Mouse (Mus musculus) neutrophil, adult 5-6 weeks (primary cell): ENCODE data around the gene Atoh7. TPM values are rescaled to one million over a fixed set of nuclear protein-coding genes. Genes with fewer than 3 reads are reported as not detected.

Source experiments
- ATAC-seq: fragments of 151-379, 151-347 bp; 2 replicates; pipeline ENCODE4 v1.8.0; 2017; ENCODE audit warnings: mild to moderate bottlenecking, moderate TSS enrichment; ENCODE audit not compliant: insufficient number of reproducible peaks, poor library complexity, low FRiP score, severe bottlenecking; ENCODE audit errors: extremely low read depth
- total RNA-seq: library from RNA; stranded (forward); fragments of 200-1000 nt; gene quantifications from 2 replicates; pipeline ENCODE4 v1.2.3, GENCODE M21; 2017

Gene Atoh7
- total RNA-seq, 1 experiment from 2014 or later: not detected

DNA sequence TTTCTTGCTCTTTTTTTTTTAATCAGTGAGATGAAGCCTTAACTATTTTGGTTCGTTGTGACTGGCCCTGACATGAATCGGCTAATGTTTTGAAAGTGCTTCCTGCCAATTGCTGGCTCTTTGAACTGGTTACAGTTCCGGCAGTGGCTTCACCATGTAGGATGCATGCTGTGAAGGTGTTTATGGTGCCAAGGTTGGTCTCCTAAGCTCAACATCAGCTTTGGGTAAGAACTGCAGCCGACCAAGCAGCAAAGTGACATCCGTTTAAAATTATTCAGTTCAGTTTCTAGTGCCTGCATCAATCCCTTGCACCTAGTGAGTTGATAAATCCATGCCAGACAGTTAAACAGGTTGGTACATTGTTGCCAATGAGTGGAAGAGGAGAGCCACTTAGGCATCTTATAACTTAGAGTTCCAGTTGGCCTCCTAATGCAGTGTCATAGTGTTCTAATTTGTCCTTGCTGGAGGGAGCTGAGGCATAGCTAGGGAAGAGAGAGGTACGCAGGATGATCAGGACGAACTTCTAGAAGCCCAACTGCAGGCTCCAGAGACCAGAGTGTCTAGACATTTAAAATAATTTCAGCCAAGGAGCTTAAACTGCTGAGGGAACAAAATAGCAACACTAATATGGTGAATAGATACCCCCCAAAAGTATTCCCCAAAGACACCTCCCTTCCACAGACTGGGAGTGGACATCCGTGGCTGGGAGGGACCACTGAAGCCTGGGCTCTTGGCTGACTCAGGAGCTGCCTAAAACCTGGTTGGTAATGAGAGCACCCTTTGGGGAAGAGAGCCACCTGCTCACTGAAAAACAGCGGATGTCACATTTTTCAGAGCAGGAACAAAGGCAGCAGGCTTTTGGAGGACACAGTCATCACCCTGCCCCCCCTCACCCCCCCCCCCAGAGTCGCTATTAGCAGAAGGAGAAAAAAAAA lies 6.6 kb upstream of the Atoh7 start:
- ATAC-seq: no peak

DNA sequence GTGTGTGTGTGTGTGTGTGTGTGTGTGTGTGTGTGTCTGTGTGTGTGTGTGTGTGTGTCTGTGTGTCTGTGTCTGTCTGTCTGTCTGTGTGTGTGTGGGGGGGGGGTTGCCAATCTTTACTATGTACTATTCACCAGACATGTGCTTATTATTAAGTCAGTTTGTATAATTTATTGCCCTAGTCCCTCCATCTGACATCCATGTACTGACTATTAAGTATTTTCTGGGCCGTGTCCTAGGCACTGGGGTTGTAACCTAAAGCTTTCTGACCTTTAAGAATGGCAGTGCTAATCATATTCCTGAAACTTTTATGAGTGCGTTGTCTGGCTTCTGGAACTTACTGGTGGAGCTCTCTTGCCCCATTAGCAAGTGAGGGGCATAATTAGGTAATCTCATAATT lies 2.7 kb upstream of the Atoh7 start:
- no peak for ATAC-seq

DNA sequence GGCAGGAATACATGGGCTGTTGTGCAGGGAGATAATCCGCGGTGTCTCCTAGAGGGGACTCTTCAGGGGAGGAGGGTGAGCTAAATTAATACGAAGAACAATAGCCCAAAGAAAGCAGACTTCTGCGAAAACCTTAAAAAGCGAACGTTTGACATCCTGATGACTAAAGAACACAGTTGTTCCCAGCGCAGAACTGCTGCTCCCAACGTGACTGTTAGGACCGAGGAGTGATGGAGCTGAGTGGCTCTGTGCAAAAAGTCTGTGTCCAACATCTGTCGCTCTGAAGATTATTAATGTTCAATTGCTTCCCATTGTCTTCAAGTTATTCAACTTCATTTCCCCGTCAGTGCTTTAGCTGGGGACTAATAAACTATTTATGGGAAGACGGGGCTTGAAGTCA lies 1.3 kb upstream of the Atoh7 start:
- no peak for ATAC-seq

DNA sequence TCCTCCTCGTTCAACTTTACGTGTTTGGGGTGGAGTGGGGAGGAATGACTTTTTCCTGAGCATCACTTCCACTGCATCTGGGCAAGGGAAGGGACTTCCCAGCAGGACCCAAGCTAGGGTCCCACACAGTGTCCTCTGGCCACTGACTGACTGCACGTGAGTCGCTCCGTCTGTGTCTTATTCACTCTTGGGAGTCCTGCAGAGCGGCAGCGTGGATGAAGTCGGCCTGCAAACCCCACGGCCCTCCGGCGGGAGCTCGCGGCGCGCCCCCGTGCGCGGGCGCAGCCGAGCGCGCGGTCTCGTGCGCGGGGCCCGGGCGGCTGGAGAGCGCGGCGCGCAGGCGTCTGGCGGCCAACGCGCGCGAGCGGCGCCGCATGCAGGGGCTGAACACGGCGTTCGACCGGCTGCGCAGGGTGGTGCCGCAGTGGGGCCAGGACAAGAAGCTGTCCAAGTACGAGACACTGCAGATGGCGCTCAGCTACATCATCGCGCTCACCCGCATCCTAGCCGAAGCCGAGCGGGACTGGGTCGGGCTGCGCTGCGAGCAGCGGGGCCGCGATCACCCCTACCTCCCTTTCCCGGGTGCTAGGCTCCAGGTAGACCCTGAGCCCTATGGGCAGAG lies 601 bp downstream of the Atoh7 start:
- no peak for ATAC-seq

DNA sequence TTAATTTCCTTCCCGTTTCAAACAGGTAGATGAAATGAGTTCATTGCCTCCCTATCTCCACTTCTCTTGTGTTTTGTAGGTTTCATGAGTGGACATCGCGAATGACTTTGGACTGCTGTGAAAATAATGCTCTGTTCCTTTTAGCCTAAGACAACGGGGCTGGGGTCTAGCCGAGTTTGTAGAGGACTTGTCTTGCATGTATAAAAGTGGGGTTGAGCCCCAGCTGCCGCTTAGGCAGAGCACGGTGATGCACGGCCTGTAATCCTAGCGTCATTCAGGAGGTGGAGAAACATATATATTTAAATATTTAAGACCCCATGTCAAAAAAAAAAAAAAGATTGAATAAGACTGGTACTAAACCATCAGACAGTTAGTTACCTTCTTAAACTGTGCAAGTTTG lies 1.2 kb downstream of the Atoh7 start:
- no peak for ATAC-seq

DNA sequence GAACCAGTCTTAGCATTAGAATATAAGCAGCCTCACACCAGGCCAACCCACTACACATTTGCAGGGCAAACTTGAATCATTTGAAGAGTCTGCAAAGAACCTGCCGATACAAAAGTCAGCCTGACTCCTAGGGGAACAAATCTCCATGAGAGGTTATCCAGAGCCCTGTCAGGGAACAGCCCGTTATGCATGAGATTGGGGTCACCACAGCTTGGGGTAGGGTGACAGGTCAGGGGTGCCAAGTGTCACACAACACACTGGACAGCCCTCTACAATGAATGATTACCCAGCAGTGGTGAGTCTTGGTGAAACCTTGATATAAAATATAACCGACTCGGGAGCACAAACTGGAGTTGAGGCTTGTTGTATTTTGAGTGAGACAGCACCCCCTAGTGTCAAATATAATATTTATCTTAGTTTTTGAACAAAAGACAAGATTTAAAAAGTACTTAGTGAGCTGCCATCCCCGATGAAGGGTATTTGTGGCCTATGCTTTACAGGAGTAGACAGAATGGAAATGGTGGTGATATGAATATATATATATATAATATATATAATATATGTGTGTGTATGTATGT lies 13.7 kb downstream of the Atoh7 start:
- ATAC-seq: 0 out of 2 replicates have a peak, but pooled peaks have one; percentile 33

DNA sequence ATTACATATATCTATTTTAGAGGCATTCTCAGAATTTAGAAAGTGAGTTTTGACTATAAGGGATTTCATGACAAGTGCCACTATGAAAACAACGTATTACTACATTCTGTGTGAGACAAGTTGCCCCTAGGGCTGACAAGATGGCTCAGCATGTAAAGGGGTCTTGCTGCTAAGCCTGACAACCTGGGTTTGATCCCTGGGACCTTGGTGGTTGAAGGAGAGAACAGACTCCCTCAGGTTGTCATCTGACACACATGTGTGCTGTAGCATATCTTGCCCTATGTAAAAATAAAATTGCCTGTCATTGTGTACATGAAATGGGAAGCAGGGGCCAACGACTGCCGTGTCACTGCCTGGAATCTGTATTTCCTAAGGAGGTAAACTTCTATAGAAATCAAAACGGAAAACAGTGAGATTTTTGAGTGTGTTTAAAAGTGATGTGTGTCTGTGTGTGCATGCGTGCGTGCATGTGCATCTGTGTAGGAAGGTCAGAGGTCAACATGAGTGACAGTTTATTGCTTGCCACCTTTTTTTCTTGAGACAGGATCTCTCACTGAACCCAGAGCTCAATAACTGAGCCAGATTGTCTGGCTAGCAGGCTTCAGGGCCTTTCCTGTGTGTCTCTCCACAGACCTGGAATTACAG lies 14.4 kb downstream of the Atoh7 start:
- ATAC-seq: no peak

DNA sequence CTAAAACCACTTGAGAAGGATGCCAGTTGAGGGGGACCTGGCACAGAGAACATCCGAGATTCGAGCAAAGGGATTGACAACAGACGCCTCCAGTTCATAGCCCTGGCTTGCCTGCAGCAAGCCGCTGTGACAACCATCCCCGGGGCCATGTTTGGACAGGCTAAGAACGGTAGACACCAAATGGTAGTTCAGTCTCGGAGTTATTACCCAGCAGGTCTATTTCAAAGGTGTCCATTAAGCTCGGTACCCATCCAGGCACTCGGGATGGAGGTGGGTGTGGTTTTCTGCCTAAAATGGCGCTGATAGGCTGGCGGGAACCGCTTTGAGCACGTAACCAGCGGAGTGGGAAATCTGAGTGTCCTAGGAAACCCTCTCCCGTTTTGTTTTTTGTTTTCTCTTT lies 16.4 kb downstream of the Atoh7 start:
- ATAC-seq: no peak

DNA sequence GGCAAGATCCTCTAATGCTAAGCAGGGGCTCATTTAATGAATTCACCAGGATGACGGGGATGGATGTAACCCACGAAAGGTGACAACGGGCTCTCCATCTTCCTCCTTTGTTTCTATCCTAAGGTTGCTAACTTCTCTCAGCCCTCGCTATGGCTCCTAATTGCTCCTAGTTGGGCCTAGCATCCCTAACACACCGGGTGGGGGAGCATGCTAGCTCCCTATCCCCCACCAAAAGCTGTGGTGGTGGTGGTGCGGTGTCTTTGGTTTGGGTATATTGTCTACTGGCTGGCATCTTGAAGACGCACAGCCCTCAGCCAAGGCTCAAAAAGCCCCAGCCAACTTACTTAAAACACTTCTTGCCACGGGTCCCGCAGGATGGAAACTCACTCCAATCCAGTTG lies 16.9 kb downstream of the Atoh7 start:
- no peak for ATAC-seq

DNA sequence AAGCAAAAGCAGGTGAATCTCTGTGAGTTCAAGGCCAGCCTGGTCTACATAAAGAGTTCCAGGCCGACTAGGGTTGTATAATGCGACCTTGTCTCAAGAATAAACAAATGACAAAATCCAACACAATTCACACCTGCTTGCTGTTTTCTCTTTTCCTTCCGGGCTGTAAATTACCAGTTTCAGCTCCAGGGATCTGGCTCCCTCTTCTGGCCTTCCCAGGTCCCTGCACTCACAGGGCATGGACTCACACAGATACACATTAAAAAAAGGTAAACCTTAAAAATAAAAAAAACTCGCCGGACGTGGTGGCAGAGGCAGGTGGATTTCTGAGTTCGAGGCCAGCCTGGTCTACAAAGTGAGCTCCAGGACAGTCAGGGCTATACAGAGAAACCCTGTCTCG lies 18.1 kb downstream of the Atoh7 start:
- no peak for ATAC-seq

DNA sequence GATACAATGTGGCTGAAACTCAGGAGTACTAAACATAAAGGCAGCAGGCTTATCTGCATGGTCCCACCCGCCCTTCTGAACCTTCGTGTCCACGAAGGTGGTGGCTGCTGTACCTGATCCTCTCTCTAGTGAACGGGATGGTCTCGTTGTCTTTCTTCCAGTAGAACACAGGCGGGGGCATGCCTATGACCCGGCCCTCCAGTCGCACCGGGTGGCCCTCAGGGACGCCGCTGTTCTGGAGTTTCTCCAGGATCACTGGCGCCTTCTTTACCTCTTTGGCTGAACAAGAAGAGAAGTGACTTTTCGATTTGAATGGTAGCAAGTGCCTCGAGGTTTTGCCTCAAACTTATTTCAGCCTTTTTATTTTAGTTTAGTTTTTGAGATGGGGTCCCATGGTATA lies 20.5 kb downstream of the Atoh7 start:
- no peak for ATAC-seq

DNA sequence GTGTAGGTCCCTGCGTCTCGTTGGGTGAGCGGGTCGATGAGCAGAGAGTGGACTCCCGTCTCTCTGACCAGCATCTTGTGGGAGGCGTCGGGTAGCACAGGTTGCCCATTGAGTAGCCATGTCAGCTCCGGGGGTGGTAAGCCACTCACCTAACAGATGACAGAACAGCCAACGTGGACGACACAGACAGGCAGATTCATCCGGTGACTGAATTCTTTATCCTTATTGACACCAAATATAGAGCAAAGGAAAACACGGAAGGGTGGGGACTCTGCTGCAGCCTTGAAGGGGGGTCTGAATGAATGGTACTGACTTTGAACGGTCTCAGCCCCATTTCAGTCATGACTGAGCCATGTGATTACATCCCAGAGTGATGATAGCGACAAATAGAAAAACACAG lies 22.5 kb downstream of the Atoh7 start:
- no peak for ATAC-seq

DNA sequence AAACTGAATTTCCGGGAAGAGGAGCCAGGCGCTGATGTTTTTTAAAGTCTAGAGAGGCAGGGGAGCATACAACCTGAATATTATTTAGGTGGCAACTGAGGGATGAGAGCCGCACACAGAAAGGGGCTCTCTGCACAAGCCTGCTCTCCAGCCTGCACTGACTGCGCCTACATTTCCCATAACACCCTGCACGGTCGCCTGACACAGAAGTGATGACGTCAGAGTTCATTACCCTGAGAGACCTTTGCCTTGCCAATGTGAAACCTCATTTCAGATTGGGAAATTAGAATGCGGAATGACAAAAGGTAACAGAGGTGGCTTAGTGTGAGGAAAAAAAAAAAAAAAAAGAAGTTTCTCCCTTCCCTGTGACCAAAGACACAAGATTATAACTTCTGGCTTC lies 23.1 kb downstream of the Atoh7 start:
- ATAC-seq: 0 out of 2 replicates have a peak, but pooled peaks have one; percentile 26

DNA sequence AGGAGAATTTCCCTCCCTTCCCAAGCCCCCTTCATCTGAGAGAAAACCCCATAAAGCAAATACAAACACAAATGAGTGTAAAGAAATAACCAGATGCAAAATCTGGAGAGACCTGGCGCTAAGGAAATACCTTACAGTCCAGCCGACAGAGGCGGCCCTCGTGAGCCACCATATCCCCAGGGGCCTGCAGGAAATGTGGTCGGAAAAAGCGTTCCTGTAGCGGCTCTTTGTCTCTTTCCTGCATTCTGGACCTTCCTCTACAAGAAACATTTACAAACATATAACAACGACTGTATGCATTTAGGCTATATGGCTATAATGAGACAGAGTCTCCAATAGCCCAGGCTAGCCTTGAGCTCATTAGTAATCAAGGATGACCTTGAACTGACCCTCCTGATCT lies 23.7 kb downstream of the Atoh7 start:
- no peak for ATAC-seq

DNA sequence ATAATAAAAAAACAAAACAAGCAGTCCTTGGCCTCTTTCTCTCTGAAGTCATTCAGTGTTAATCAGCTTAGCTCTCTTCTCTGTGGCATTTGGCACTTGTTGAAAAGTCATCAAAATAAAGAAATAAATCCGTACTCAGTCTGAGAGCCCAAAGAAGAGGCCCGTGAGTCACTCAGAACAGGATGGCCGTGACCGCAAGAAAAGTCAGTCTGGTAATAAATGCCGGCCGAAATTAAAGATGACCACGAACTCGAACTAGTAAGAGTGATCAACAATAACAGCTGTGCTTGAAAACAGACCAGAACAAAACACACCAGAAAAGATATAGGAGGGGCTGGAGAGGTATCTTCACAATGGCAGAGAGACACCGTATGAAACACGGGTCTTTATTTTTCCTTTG lies 24.6 kb downstream of the Atoh7 start:
- no peak for ATAC-seq

DNA sequence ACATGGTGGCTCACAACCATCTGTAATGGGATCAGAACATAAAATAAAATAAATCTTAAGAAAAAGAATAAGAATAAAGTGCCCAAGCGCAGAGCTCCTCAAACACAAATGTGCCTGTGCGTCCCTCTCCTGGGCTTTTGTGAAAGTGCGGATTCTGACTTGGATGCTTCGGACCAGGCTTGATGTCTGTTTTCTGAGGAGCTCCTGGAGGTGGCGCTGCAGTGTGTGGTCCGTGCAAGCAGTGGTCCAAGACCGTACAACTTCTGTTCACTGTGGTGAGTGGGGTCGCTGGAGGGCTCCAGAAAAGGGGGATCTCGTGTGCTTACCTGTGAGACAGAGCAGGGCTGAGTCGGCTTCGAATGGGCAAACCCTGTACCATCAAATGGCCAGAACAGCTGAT lies 25.9 kb downstream of the Atoh7 start:
- ATAC-seq: no peak

DNA sequence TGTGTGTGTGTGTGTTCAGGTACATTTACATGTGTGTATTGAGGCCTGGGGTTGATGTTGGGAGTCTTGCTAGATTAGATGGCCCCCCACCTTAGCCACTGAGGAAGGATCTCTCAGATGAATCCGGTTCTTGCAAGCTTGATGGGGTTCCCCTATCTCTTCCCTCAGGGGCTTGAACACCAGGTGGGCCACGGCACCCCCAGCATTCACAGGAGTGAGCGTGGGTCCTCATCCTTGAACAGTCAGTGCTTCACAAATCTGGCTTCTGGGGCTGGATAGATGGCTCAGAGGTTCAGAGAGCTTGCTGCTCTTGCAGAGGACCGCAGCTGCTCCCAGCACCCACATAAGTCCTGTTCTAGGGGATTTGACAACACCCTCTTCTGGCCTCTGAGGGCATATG lies 26.7 kb downstream of the Atoh7 start:
- no peak for ATAC-seq

DNA sequence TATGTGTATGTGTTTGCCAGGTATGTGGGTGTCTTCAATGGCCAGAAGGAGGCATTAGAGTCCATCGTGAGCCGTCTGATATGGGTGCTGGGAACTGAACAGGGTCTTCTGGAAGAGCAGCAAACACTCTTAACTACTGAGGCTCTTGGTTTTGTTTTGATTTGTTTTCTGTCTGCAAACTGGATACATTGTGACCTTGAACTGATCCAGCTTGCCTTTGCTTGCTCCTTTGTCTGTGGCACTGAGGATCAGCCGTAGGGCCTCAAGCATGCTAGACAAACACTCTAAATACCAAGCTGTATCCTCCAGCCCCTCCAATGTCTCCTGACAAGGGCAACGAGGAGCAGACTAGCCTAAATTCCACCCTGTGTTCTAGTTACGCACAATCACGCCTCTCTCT lies 27.7 kb downstream of the Atoh7 start:
- no peak for ATAC-seq

DNA sequence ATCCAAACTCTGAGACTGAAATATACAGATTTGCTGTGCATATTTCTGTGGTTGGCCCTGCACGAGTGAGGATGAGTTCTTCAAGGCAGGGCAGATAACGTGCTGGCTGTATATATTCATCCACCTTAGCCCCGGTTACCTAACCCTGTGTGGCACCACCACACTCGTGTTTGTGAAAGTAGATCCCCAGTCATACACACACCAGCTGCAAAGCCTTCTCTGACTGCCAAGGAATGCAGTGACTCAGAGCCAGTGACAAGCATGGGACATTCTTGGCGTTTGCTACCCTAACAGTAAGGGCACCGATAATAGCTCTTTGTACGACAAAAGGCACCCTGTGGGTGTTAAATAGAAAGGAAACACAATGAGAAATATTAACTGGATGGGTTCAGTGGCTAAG lies 28.8 kb downstream of the Atoh7 start:
- no peak for ATAC-seq

DNA sequence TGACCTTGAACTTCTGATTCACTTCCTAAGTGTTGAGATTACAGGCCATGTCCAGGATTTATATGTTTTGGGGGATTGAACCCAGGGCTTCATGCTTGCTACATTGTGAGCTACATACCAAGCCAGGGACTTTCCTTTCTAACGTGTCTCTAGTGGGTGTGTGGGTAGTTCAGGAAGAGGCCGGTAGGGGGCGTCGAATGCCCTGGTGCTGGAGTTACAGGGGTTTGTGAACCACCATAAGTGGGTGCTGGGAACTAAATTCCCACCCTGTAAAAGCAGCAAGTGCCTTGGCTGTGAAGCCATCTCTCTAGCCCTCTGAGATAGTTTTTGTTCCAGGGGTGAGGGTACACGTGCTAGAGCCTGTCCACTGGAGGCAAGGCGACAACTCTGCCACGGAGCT lies 31.0 kb downstream of the Atoh7 start:
- no peak for ATAC-seq
